Mouse (Mus musculus): Measurements from ENCODE around the gene Pum1.
"Not testable (repeated sequence)": the region's sequence is repeated elsewhere in the genome, so short reads cannot be mapped to it uniquely, and the experiment has no call there.

The Pum1 gene

DNA sequence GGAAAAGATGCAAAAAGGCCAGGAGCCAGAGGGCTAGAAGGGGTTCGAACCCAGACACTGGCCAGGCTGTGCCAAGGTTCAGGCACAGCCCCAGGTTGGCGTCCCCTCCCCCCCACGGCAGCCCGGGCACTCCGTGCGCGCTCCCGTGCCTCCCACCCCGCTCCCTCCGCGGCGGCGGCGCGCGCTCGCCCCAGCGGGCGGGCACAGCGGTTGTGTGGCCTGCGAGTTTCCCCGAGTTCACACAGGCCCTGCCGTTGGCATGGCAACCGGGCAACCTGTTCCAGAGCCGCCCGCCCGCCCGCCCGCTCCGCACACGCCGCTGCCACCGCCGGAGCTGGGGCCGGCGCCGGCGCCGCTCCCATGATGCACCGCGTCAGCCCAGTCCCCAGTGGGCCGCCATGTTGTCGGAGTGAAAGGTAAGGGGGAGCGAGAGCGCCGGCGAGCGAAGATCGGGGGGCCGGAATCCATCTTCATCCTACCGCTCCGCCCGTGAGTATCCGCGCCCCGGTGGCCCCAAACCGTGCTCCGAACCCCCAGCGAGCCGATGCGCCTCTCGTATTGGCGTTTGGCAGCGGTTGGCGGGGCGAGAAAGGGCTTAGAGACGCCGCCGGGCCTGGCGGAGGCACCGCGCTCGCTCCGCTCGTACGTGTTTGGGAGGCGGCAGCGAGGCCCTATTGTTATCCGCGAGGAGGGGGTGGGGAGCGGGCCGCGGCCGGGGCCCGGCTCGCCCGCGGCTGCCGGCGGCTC is at the start of gene Pum1:
TSS of gene Pum1 (plus strand) at position 343 of the 747 bp plus-strand sequence.
- peak; percentile 93 for DNase-seq

DNA sequence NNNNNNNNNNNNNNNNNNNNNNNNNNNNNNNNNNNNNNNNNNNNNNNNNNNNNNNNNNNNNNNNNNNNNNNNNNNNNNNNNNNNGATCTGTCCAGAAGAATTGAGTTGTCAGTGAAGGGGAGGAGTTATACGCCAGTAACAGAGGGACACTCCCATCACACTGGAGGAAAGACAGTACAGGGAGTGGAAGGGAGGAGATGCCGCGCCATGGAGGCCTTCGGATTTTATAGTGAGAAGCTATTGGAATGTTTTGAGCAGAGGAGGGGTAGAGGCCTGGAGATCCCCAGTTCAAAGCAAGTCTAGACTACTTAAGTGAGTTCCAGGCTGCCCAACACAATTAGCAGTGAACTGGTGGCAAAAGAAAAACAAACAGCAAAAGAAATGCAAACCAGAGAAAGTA is 33.7 kb upstream of the Pum1 start:
- peak; percentile 44 for DNase-seq

DNA sequence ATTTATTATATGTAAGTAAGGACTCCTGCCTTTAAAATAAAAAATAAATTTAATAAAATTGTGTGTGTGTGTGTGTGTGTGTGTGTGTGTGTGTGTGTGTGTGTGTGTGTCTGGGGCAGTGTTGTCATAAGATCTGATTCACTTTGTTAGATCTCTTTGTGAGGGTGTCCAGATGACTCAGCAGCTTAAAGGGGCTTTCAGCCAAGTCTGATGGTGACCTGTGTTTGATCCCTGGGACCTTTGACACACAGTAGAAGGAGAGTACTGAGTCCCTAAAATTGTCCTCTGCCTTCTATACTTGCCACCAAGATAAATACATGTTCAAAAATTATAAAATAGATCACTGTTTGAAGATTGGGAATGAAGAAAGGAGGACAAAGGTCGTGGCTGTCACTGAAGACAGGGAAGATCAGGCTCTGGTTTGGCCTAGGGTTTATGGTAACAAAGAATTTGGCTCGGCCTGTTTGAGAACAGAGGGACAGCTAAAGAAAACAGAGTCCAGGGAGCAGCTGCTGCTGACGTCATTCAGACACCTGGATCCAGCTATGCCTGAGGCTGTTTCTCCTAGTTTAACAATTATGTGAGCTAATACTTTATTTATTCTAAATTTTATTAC is 32.8 kb upstream of the Pum1 start:
- no peak for DNase-seq

DNA sequence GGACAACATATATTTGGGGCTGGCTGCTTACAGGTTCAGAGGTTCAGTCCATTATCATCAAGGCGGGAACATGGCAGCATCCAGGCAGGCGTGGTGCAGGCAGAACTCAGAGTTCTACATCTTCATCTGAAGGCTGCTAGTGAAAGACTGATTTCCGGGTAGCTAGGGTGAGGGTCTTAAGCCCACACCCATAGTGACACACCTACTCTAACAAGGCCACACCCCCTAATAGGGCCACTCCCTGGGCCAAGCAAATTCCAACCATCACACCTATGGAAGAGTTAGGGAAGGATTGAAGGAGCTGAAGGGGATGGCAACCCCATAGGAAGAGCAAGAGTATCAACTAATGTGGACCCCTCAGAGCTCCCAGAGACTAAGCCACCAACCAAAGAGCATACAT is 28.0 kb upstream of the Pum1 start:
- not testable (repeated sequence) for DNase-seq

DNA sequence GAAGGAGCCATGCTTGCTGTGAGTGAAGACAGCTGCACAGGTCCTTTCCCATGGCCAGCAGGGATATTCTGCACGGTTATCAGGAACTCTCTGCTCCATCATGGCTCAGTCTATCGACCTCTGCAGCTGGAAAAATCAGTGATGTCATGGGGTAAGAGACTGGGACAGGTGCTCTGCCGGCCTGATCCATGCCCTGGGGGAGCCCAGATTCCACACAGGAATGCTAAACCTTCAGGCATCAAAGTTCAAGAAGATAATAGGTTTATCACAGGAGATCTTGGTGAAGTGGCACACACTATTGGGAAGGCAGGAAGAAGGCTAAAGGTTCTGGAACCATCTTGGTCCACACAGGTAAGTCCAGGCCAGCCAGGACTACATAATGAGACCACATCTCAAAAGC is 26.4 kb upstream of the Pum1 start:
- DNase-seq = no peak

DNA sequence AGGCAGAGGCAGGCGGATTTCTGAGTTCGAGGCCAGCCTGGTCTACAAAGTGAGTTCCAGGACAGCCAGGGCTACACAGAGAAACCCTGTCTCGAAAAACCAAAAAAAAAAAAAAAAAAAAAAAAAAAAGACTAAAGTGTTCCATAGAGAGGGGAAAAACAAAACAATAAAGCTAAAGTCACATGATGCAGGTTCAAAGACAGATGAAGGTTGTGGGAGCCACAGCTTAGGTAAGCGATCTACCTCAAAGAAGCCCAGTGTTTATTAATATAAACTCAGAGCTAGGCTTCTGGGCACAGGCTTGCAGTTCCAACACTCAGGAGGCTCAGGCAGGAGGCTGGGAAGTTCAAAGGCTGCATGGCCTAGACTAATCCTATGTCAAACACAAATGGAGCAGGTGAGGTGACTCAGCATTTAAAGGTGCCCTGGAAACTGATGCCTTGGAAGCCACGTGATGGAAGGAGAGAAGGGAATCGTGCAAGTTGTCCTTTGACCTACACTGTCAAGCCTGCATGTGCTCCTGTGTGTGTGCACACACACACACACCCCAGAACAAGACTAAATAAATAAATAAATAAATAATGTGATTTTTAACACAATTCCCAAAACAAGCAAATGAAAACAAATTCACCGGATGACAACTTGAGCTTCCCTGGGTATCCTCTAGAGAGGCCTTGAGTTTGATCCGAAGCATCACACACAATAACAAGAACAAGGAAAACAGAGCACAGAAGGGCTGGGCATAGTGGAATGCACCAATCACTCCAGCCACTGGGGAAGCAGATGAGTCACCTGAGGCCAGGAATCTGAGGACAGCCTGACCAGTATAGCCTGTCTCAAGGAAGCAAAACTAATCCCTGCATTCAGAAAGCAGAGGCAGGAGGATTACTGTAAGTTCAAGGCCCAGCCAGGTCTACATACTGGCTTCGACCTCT is 25.4 kb upstream of the Pum1 start:
- DNase-seq = no peak

DNA sequence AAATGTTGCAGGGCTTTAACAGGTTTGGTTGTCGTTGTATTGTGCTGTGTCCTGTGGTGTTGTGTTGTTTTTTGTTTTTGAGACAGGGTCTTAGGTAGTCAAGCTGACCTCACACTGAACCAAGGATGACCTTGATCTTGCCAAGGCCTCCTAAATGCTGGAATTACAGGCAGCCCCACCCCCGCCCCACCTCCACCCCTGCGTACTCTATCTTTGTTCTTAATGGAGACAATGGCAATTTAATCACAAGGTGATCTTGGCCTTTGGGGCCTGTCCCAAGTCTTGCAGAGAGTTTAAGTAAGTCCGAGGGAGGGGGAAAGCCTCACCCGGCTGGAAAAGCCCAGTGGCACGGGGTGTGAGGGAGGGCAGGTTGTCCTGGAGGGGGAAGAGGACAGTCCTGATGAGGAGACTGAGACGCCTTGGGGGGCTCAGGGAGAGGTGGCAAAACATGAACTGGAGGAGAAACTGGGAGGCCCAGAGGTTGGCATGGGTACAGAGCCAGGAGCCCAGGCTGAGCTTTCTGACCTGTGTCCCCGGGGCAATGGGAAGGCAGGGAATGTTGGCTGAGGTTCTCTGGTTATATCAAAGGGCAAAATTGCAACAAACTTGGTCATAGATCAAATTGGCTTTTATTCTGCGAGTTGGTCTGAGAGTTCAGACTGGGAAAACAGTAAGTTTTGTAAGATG is 22.9 kb upstream of the Pum1 start:
- no peak for DNase-seq

DNA sequence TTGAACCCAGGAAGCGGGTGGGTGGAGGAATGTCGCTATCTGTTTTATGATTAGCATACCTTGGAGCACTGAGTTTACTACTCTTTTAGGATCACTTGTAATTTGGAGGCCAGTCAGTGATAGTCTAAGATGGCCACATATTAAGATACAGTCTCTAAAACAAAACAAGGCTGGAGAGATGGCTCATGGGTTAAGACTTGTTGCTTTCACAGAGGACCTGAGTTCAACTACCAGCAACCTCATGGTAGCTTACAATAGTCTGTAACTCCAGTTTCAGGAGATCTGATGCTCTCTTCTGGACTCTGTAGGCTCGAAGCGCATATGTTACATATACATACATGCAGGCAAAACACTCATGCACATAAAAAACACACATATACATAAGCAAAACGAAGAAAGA is 20.7 kb upstream of the Pum1 start:
- DNase-seq = no peak

DNA sequence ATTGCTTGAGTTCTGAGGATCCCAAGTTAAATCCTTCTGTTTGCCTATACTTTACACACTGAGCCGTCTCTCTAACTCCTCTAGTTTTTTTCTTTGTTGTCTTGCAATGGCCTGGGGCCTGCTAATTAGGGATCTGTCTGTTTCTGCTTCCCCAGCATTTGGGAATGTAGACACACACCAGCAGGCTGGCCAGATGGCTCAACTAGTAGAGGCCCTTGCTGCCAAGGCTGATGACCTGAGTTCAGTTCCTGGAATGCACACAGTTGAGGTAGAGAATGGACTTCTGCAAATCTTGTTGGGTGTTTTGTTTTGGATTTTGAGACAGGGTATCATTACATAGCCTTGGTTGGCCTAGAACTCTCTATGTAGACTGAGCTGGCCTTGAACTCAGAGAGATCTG is 17.7 kb upstream of the Pum1 start:
- DNase-seq = no peak

DNA sequence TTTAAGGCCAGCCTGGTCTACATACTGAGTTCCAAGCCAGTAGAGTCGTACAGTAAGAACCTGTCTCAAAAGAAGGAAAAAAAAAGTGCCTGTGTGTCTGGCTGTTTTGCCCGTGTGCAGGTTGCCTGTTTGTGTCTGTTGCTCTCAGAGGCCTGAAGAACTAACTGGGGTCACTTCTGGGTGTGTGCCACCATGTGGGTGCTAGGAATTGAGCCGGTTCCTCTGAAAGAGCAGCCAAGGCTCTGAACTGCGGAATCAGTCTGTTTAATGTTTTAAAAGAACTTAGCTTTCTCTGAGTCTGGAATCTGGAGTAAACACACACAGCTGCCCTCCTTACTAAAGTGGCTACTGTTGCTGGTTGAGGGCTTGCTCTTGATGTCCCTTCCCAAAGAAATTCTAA is 11.8 kb upstream of the Pum1 start:
- DNase-seq = no peak

DNA sequence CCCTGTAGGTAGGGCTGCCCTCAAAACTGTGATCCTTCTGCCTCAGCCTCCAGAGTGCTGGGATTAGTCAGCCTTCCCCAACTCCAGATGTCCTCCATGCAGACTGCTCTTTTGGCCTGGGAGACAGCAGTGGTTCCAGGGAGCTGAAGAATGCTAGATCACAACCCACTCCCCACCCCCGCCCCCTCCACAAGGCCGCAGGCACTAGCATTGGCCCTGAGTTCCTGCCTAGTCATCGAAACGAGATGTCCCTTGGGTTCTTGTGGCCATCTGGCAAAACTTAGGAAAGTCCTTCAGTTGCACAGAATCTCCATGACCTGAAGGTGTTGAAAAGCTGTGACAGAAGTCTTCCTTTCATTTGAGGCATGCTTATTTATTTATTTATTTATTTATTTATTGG is 10.6 kb upstream of the Pum1 start:
- DNase-seq = no peak

DNA sequence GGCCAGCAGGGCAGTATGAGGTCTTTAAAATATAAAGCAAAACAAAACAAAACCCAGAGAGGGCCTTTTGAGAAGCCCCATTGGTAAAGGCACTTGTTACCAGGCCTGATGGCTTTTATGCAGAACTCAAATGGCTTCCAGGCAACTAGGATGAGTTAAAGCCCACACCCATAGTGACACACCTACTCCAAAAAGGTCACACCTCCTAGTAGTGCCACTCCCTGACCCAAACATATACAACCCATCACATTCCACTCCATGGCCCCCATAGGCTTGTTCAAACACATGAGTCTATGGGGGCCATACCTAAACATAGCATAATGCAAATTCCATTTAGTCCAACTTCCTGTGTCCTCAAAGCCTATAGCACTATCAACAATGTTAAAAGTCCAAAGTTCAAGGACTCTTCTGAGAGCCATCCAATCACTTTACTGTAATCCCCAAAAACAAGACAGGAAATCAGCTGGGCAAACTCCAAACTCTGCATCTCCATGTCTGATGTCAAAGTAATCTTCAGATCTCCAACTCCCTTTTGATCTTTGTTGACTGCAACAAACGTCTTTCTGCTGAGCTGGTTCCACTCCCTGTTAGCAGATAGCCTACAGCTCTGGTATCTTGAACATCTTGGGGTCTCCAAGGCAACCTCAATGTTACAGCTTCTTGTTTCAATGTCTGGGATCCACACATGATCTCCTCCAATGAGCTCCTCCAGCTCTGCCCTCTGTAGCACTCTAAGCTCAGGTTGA is 5.1 kb upstream of the Pum1 start:
- DNase-seq = no peak

DNA sequence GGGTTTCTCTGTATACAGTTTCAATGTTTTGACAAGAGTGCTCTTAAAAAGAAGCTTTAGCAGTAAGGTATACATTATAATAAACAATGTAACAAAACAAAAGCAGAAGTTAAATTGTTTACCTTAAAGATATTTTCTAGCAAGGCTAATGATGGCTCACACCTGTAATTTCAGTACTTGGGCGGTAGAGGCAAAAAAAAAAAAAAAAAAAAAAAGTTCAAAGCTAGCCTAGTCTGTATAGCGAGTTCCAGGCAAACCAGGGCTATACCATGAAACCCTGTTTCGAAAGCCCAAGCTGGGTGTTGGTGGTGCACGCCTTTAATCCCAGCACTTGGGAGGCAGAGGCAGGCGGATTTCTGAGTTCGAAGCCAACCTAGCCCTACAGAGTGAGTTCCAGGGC is 3.7 kb upstream of the Pum1 start:
- DNase-seq = no peak

DNA sequence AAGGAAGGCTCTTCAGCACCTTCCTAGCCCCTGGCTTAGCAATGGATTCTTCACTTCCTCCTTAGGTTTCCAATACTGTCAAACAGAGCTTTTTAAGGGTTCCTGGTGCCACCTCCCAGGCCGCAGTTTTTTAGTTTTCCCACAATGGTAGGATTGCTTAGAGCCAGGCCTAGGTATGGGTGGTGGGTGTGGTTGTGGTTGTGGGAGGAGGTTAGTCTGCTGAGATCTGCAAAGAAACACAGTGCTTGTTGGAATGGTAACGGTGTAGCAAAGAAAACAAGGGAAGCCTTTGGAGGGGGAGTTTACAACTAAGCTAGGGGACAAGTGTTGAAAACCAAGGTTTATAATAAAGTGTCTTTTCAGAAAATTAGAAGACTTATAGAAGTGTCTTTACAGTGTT is 3.0 kb upstream of the Pum1 start:
- DNase-seq = no peak

DNA sequence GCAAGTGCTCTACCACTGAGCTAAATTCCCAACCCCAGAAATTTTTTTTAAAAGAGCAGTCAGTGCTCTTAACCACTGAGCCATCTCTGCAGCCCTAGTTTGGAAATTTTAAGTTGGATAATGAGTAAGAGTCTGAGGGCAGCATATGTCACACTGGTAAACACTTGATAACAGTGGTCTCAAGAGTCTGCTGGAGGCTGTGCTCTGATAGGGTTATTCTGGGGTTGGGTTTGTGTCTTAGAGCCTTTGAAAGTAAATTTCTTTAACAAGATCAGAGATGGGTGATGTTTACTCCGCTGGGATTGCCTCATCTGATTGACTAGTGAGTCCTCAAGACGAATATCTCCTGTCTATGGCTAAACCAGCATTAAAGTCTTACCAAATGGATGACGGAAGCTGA is 2.0 kb upstream of the Pum1 start:
- DNase-seq = no peak

DNA sequence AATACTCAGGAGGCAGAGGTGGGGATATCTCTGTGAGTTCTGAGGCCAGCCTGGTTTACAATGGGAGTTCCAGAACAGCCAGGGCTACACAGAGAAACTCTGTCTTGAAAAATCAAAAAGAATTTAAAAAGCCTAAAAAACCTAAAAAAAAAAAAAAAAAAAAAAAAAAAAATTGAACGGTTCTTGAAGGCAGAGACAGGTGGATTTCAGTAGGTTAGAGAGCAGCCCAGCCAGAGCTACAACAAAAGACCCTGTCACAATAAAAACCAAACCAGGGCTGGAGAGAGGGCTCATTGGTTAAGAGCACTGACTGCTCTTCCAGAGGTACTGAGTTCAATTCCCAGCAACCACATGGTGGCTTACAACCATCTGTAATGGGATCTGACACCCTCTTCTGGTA is 816 bp upstream of the Pum1 start:
- not testable (repeated sequence) for DNase-seq

DNA sequence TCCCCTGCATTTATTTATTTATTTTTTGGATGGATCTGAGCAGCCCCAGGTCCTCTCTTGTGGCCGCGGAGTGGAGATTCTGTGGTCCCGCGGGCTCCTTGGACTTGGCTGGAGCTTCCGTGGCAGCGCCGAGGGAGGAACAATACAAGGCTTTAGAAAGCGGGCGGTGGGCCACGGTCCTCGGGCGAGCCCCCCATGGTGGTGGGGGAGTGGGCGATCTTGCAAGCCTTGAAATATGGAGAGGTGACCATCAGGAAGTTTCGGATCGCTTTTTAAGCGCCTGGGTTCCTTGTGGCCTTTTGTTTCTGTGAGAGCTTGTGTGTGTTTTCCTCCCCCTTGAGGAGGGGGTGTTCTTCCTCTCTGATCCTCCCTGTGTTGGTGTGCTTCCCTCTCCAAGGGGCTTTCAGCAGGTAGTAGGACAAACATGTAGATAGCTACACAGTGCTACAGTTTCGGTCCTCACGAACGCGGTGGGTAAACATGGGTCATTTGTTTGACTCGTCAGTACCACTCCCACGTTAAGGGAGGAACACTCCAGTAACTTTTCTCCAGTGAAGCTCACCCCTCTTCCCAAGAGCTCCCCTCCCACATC is 785 bp downstream of the Pum1 start:
- DNase-seq = peak; percentile 36

DNA sequence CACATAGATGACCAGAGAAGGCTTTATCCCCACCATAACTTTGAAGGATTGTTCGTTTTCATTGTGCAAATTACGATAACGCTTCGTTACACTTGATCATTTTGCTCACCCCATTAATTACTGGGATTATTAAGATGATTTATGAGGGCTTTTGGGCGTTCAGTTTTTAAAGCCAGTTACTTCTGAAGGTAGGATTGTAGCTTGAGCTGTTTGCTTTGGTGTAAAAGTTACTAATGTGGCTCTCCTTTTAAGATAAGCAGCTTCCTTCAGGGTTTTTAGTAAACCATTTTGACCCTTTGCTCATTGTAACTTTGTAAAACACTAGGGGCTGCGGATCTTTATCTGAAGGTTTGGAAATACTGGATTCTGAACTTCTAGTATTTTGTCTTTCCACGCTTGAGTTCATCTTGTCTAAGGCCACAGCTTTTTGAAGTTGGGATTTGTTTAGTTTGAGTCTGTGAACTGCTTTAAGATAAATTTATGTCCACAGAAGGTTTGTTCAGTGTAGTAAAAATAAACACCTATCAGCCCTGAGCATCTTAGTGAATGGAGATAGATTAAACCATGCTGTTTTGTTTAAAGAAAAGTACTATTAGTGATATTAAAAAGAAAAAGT is 1.4 kb downstream of the Pum1 start:
- DNase-seq = no peak

DNA sequence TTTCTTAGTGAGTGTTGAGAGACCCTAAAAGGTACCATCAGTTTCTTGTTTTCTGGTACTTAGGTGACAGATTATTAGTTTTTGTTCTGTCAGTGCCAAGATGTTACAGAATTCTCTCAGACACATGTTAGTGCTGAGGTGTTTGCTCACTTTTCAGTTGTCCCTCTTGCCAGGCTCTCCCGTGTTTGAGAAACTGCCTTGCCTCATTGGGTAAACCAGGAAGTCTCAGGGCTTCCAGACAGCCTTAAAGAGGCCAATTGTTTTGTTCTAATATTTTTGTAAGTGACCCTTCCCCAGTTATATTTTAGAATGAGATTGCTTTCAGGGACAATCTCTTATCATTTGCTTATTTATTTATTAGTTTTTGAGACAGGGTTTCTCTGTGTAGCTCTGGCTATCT is 2.1 kb downstream of the Pum1 start:
- peak; percentile 58 for DNase-seq

DNA sequence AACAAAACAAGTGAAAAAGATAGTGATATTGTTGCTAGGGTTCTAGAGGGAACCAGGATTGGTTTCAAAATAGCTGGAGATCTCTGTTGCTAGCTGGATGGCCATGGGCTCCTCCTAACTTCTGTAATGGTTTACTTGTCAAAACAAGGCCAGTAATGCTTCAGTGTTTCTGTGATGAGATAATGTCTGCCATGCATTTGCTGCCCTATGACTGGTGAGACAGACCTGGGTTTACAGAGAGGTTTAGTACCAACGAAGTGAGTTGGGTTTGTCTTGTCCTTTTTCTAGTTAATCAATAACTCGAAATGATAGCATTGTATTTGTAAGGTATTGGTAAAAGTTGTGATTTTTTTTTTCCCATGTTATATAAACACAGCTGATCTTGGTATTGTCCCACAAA is 4.6 kb downstream of the Pum1 start:
- DNase-seq = no peak

DNA sequence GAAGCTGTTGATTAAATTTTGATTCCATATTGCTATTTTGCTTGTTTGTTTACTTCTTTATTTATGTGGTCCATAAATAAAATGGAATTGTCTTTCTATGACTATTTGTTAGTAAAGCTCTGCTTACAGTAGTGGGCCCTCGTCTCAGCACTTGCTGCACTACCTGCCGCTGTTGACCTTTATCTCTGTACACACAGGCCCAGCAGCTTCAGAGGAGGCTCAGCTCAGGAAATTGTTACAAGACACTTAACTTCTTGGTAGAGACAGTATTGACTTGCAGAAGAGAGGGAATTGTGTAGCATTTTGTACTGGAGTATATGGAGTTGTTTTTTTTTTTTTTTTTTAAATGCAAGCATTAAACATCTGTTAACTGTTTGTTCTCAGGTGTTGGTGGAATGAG is 5.4 kb downstream of the Pum1 start:
- peak; percentile 20 for DNase-seq

DNA sequence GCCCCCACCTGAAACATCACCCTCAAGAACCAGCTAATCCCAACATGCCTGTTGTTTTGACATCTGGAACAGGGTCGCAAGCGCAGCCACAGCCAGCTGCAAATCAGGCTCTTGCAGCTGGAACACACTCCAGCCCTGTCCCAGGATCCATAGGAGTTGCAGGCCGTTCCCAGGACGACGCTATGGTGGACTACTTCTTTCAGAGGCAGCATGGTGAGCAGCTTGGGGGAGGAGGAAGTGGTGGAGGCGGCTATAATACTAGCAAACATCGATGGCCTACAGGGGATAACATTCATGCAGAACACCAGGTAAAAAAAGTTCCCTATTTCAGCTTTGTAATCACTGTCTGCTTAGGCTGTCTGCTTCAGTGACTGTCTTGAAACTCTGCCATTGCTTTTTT is 5.9 kb downstream of the Pum1 start:
- peak; percentile 15 for DNase-seq

Data from lung, postnatal 36 days (tissue).